Mouse (Mus musculus) kidney, postnatal 0 days (tissue): ENCODE results near the gene Cux1. TPM values are rescaled to one million over a fixed set of nuclear protein-coding genes. Genes with fewer than 3 reads are reported as not detected.

Experiments
- ATAC-seq: fragments of 200-750 bp; cut with Nextera tagmentation; replicated peaks from 2 replicates; pipeline ENCODE4 v1.8.0; 2017; ENCODE audit warnings: low read depth, moderate number of reproducible peaks, moderate TSS enrichment, moderate library complexity; ENCODE audit not compliant: low FRiP score
- DNase-seq: peaks from one replicate; pipeline ENCODE4 v3.0.0-alpha.2; 2016; ENCODE audit warnings: low spot score
- H3K27ac ChIP-seq: fragments of 300-500 bp; sonication (generic); 2 replicates; pipeline ENCODE4 v1.5.1; 2014; ENCODE audit warnings: mild to moderate bottlenecking
- H3K27me3 ChIP-seq: fragments of 300-500 bp; sonication (generic); 2 replicates; pipeline ENCODE4 v1.6.1; 2014; ENCODE audit warnings: low read length, mixed read lengths; ENCODE audit not compliant: insufficient read depth
- H3K36me3 ChIP-seq: fragments of 300-500 bp; sonication (generic); 2 replicates; pipeline ENCODE4 v1.6.1; 2014; ENCODE audit warnings: low read length, mixed read lengths; ENCODE audit not compliant: insufficient read depth
- H3K4me1 ChIP-seq: fragments of 300-500 bp; sonication (generic); replicated peaks from 2 replicates; pipeline ENCODE4 v1.6.1; 2014; ENCODE audit warnings: antibody characterized with exemption, low read length, mixed read lengths; ENCODE audit not compliant: insufficient read depth
- H3K4me2 ChIP-seq: fragments of 300-500 bp; sonication (generic); 2 replicates; pipeline ENCODE4 v1.6.1; 2014; ENCODE audit warnings: mild to moderate bottlenecking, low read length, moderate library complexity, mixed read lengths
- H3K4me3 ChIP-seq: fragments of 300-500 bp; sonication (generic); replicated peaks from 2 replicates; pipeline ENCODE4 v1.5.1; 2014; ENCODE audit warnings: low read depth, low read length
- H3K9ac ChIP-seq: fragments of 300-500 bp; sonication (generic); 2 replicates; pipeline ENCODE4 v1.6.1; 2014; ENCODE audit warnings: low read depth, low read length
- H3K9me3 ChIP-seq: fragments of 300-500 bp; sonication (generic); replicated peaks from 2 replicates; pipeline ENCODE4 v1.6.1; 2016; ENCODE audit warnings: low read length, inconsistent platforms, mixed read lengths
- CTCF ChIP-seq: IDR thresholded peaks from 2 replicates; pipeline ENCODE4 v1.5.1; 2016; ENCODE audit warnings: antibody characterized with exemption, low read depth, mild to moderate bottlenecking, moderate library complexity
- WGBS: fragments of 180-500 bp; shearing (Covaris S2); extraction: QIAGEN DNeasy Blood & Tissue Kit; methylation state at CpG from one replicate; pipeline ENCODE4 v1.1.7; 2014; 5-methylcytosine and 5-hydroxymethylcytosine counted together
- polyA plus RNA-seq: library from polyadenylated mRNA; unstranded; fragments of >200 nt; fragmentation: Nextera tagmentation; extraction: Ambion mirVana; gene quantifications from 2 replicates; pipeline ENCODE4 v1.2.1, GENCODE M21; 2015

Cux1 gene
- polyA plus RNA-seq, 1 experiment from 2014 or later = 73.4 TPM

DNA sequence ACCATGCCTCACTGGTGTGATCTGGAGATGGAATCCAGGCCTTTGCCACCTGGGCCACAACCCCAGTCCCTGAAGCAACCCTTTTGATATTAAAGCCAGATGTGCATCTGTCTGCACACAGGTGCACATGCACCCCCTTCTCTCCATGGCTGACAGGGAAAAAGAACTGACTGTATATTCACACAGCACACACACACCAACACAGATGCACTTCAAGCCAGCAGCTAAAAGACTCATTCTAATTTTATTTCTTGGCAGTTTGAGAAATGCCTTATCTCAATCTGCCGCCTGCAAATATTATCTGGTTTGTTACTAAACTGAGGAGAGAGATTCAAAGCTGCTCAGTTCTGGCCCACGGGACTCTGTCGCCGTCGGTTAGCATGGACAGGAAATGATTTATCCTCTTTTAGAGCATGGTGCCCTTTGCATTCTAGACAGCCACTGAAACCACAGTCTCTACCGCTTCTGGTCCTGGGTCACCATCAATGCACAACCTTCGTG is 156.6 kb downstream of the Cux1 start:
- no peaks in the 10 kb centered on the region for H3K9me3 ChIP-seq
- WGBS = 33% methylated on average over 7 of the region's 7 CpGs
- TF ChIP-seq CTCF = no peak
- H3K4me2 ChIP-seq = no peak overlapping the region
- H3K4me3 ChIP-seq = no peak overlapping the region
- H3K27ac ChIP-seq = no peak overlapping the region
- DNase-seq = no peak
- H3K27me3 ChIP-seq = no peaks in the 10 kb centered on the region
- ATAC-seq = no peak
- 0 out of 2 replicates have a peak, but pooled peaks cover 11% of the 10 kb centered on the region for H3K36me3 ChIP-seq
- no peak overlapping the region for H3K9ac ChIP-seq
- peaks cover 25% of the 10 kb centered on the region for H3K4me1 ChIP-seq

DNA sequence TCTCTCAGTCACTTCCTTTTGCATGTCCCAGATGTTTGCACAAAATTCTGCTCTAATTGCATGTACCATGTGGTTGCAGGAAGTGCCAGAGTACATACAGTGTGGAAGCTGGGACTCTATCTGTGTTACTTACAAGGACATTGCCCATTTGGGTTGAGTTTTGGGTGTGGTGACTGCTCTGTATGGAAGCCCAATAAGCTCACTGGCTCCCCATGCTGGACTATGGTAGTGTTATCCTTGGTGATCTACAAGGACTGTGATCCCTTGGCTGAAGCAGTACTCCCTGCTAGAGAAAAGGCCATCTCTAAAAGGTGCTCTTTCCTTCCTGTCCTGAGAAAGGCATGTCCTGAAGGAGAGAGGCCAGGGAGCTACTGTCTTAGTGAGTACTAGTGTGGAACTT is 160.9 kb downstream of the Cux1 start:
- Histone ChIP-seq H3K4me3 (no peak overlapping the region), H3K4me1 (peaks cover 25% of the 10 kb centered on the region), H3K9ac (no peak overlapping the region), H3K9me3 (no peaks in the 10 kb centered on the region), H3K4me2 (no peak overlapping the region), H3K36me3 (0 out of 2 replicates have a peak, but pooled peaks cover 11% of the 10 kb centered on the region), H3K27me3 (no peaks in the 10 kb centered on the region), H3K27ac (no peak overlapping the region)
- no peak for ATAC-seq
- no peak for DNase-seq
- 0 out of 2 replicates have a peak, but pooled peaks have one; percentile 13 for TF ChIP-seq CTCF

DNA sequence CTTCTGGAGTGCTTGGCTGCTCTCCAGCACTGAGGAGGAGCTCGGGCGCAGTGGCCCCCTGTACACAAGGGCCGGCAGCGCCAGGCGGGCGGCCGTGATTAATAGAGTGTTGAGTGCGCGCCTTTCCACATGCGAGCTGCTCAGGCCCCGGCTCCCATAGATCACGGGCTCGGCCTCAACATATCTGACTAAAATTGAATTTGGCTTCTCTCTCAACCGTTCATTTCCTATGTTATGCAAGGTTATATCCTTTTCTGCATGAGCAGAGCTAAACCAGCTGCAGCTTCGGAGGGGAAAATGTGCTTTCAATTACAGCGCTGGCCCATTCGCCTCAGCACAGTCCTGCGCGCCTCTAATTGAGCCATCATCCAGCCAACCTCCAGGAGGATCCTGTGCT is 163.7 kb downstream of the Cux1 start:
- no peaks in the 10 kb centered on the region for H3K27me3 ChIP-seq
- H3K36me3 ChIP-seq = 0 out of 2 replicates have a peak, but pooled peaks cover 11% of the 10 kb centered on the region
- WGBS = 7% methylated on average over 19 of the region's 19 CpGs
- H3K27ac ChIP-seq = peak overlapping the region; percentile 57
- DNase-seq = peak; percentile 93
- TF ChIP-seq CTCF = no peak
- peak; percentile 85 for ATAC-seq
- no peak overlapping the region for H3K9ac ChIP-seq
- peaks cover 12% of the 10 kb centered on the region for H3K4me1 ChIP-seq
- H3K9me3 ChIP-seq = no peaks in the 10 kb centered on the region
- peak overlapping the region; percentile 45 for H3K4me2 ChIP-seq
- H3K4me3 ChIP-seq = no peak overlapping the region

DNA sequence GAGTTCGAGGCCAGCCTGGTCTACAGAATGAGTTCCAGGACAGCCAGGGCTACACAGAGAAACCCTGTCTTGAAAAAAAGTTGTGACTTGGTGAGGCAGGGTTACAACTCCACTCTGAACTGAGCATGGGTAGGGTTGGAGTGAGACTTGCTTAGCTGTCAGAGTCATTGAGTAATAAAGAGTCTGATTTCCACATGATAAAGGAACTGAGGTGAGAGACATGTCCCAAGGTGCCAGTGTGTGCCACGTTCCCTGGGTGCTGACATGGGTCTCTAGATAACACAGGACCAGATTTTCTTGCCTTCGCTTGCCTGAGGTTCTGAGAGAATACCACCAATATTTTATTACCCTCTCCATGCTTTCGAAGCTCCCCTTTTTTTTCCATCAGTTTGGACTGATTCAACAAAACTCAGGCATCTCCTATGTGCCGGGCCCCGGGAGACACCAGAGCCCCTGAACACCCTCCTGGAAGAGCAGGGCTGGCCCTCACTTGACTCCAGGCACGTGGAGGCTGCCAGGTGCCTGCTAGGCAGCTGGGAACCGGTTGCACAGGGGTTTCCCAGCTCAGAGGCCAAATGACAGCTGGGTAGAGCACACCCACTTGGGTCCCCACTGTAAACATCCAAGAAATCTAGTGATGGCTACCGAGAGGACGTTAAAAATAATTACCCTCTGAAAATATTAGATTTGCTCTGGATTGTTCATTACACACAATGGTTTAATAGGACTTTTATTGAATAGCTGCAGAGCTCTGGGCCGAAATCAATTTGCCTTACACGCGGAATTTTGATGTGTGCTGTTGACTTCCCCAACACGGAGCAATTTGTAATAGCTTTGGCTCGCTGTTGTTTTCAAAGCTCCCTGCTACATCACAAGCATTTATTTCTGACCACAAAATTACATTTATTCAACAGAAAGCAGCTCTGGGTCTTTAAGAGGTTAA is 164.4 kb downstream of the Cux1 start:
- Histone ChIP-seq H3K27ac (0 out of 2 replicates have a peak overlapping the region, but pooled peaks have one; percentile 57), H3K27me3 (no peaks in the 10 kb centered on the region), H3K4me2 (peak overlapping the region; percentile 45), H3K4me3 (no peak overlapping the region), H3K9me3 (no peaks in the 10 kb centered on the region), H3K4me1 (peaks cover 12% of the 10 kb centered on the region), H3K36me3 (0 out of 2 replicates have a peak, but pooled peaks cover 10% of the 10 kb centered on the region), H3K9ac (no peak overlapping the region)
- no peak for TF ChIP-seq CTCF
- DNase-seq = no peak
- no peak; the same call in 1 of the 2 replicates for ATAC-seq
- WGBS = 43% methylated on average over 15 of the region's 15 CpGs

GRCm38 (mm10) chr5:136398706-136399105 is 168.6 kb downstream of the Cux1 start:
- no peak for TF ChIP-seq CTCF
- 91% methylated on average over 3 of the region's 3 CpGs for WGBS

GRCm38 (mm10) chr5:136396699-136397098 is 170.6 kb downstream of the Cux1 start:
- no peaks in the 10 kb centered on the region for H3K9me3 ChIP-seq
- ATAC-seq (no peak), DNase-seq (no peak)
- no peak for TF ChIP-seq CTCF
- no peaks in the 10 kb centered on the region for H3K27me3 ChIP-seq
- H3K36me3 ChIP-seq = 0 out of 2 replicates have a peak, but pooled peaks cover 4% of the 10 kb centered on the region
- H3K4me3 ChIP-seq = no peak overlapping the region
- no peak overlapping the region for H3K9ac ChIP-seq
- H3K4me1 ChIP-seq = 0 out of 2 replicates have a peak, but pooled peaks cover 7% of the 10 kb centered on the region
- no peak overlapping the region for H3K4me2 ChIP-seq
- WGBS = 77% methylated on average over 1 of the region's 1 CpGs
- no peak overlapping the region for H3K27ac ChIP-seq

More at GRCm38 (mm10) chr5:136398706-136399105, 168.6 kb downstream of the Cux1 start:
- peaks cover 16% of the 10 kb centered on the region for H3K4me1 ChIP-seq
- ATAC-seq = no peak
- DNase-seq = no peak
- H3K9me3 ChIP-seq = no peaks in the 10 kb centered on the region
- H3K4me3 ChIP-seq = no peak overlapping the region
- H3K4me2 ChIP-seq = no peak overlapping the region
- H3K27me3 ChIP-seq = no peaks in the 10 kb centered on the region
- H3K27ac ChIP-seq = no peak overlapping the region
- 0 out of 2 replicates have a peak, but pooled peaks cover 4% of the 10 kb centered on the region for H3K36me3 ChIP-seq
- H3K9ac ChIP-seq = no peak overlapping the region
